Mouse (Mus musculus) embryonic fibroblast, embryonic 13.5 days (primary cell): ENCODE data around the gene Efhd2.

Experiments
- CTCF ChIP-seq: IDR thresholded peaks from 2 replicates; pipeline ENCODE4 v1.5.1; 2011; ENCODE audit warnings: mild to moderate bottlenecking, control low read depth, low read length, moderate library complexity, borderline replicate concordance; ENCODE audit not compliant: insufficient read depth
- POLR2A ChIP-seq: IDR thresholded peaks from 2 replicates; pipeline ENCODE4 v1.6.1; 2011; ENCODE audit warnings: low read depth, mild to moderate bottlenecking, control low read depth, low read length, moderate library complexity

DNA sequence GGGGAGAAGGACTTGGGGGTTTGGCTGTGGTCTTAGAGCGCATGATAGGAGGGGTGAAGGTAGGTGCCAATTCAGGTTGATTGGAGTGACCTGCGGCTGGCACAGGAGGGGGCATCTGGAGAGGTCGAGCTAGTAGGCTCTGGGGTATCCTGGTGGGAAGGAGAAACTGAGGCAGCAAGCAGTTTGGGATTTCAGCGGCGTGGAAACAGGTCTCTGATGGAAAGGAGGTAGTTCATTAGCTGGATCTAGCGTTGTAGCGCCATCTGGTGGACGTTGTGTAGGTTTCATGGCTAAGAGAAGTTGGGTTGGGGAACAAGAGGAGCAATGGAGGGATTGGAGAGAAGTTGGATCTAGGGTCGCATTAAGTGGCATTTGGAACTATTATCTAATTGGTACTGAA, 21.3 kb downstream of the Efhd2 start:
- TF ChIP-seq CTCF (peak; percentile 19; the same call in 1 of the 2 replicates), POLR2A (no peak)
